Mouse (Mus musculus) layer of hippocampus, adult 9-11 months (tissue): Measurements from ENCODE around the gene Oxa1l.
A peak's percentile ranks its signal among the peaks of the same experiment; 100 is the strongest.

Source experiments
- DNase-seq: peaks from one replicate; pipeline ENCODE4 v3.0.0; 2022

Gene Oxa1l

DNA sequence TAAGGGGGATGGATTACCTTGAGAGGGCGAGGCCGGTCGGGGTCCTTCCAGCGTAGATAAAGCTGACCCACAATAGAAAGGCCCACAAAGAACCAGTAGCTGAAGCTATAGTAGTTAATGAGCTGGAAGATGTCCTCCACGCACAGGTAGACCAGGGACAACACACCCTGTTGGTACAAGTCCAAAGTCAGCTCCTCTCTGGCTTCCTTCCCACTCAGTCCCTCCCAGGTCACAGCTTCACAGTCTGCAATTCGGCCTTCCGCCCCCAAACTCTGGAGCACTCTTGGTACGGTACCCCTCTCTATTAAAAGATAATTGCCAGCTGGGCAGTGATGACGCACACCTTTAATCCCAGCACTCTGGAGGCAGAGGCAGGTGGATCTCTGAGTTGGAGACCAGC, 12.3 kb downstream of the Oxa1l start:
- DNase-seq: no peak

DNA sequence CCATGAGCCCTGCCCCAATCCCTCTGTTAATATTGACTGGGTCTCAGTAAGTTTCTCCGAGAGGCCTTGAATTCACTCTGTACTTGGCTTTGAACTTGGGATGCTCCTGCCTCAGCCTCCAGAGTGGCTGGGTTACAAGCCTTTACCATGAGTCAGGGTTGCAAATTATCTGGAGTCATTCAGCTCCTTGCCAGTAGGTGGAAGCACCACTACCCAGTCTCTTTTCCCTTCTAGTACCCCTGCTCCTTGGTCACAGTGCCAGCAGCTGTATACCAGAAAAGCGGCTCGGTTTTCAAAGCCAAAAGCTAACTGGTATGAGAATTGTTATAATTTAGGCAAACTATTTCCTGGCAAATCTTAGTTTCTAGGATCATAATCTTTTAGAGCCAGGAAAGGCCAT, 15.3 kb downstream of the Oxa1l start:
- peak; percentile 22 for DNase-seq

DNA sequence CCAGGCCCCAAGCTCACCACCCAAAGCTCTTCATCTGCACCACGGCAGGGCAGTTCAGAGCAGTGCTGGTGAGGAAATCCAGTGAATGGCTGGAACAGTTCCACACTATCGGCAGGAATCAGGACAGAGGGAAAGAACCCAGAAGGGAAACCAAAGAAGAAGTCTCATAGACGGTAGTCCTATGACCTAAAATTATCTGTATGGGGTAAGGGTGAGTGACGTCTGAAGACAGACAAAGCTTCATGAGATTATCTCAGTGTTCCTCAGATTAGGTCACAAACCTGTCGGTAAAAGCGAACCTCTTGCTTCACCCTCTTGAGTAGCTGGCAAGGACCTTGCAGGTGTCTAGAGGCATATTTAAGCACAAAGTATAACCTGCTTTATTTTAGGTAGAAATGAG, 16.5 kb downstream of the Oxa1l start:
- no peak for DNase-seq

DNA sequence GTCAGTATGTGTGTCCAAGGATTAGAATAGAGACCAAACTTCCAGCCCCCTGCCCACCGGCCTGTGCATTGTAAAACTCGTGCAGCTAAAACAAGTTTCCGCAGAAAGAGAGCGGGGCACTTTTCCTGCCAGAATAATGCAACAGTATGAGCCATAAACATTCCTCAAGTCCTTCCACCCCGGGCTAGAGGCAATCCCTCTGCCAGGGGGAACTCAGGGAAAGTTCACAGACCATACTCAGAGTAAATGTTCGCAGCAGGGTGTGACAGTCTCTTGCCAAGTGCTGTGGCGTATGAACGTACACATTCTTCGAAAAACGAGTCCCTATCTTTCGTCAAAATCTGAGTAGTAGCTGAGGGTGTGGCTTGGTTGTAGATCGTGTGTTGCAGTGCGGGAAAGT, 18.9 kb downstream of the Oxa1l start:
- DNase-seq: no peak

DNA sequence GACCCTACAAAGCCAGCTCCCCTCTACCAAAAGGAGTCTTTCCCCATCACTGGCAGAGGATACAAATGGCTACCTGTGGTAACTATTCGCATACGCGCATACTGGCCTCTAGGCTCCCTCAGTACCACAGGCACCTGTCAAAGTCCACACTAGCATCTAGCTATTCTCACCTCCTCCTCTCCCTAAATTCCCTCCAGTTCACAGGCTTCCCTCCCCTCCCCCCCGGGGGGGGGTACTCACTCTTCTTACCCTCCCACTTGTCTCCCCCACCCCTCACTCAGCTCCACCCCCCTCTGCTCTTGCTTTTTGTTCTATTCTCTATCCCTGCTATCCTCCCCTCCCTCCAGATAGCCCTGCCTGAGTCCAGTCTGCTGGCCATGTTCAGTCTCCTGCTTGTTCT, 20.0 kb downstream of the Oxa1l start:
- no peak for DNase-seq

DNA sequence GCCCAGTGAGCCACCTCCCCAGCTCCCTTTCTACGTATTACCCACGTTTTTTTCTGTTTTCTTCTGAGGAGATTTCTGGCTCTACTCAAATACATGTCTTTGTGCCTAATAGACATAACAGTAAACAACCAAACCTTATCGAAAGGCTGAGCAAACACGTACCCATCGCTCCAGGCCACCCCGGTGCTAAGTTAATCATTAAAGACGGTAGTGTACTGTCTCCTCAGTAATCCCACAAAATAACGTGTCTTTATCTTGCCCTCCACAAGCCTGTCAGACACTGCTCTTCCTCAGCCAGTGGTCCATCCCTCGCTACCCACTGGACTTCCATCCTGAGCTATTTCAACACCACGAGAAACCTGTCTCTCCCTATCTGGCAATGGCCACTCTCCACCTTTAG, 21.2 kb downstream of the Oxa1l start:
- DNase-seq: no peak

DNA sequence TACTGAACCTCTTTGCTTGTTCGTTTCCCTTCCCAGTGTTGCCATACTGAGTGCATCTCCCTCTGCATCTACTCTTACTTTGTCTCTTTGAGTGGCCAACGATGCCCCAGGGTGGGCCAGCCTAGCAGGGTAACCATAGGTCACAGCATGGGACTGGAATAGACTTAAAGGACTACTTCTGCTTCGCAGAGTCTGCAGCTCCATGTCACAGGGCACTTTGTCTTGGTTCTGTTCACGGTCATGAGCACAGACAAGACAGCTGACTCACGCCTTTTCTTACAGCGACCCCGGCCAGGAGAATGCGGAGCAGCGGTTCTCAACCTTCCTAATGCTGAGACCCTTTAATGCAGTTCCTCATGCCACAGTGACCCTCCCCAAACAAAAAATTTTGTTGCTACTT, 22.0 kb downstream of the Oxa1l start:
- DNase-seq: peak; percentile 47

DNA sequence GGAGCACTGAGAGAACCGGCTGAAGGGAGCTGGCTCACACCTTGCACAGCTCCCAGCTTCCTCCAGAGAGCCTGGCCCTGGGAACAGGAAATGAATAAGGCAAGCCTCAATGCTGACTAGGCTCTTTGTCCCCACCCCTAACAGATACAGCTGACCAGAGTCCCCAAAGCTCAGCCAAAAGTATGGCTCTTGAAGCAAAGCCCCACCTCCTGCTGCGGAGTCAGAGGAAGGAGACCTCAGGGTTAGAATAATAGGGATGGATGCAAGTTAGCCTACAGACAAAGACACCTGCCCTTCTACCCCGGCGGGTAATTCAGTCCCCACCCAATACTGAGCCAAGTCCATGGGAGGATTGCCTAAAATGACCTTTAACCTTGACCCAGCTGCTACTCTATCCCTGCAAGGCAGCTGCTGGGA, 22.7 kb downstream of the Oxa1l start:
- DNase-seq: peak; percentile 39

DNA sequence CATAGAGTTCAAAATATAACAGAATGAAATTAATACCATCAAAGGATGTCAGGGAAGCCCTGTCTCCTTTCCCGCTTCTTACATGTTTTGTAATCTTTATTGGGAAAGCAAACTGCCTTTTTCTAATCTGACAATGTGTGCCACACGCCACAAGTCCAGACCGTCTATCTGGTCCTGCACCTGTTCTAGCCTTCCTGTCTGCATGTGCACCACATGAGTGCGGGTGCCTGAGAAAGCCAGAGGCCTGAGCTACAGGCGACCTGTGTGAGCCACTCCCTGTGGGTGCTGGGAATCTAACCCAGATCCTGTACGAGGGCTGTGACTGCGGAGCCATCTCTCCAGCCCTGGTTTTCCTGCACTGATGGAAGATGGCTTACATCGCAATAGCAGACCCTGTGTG, 23.8 kb downstream of the Oxa1l start:
- DNase-seq: no peak

DNA sequence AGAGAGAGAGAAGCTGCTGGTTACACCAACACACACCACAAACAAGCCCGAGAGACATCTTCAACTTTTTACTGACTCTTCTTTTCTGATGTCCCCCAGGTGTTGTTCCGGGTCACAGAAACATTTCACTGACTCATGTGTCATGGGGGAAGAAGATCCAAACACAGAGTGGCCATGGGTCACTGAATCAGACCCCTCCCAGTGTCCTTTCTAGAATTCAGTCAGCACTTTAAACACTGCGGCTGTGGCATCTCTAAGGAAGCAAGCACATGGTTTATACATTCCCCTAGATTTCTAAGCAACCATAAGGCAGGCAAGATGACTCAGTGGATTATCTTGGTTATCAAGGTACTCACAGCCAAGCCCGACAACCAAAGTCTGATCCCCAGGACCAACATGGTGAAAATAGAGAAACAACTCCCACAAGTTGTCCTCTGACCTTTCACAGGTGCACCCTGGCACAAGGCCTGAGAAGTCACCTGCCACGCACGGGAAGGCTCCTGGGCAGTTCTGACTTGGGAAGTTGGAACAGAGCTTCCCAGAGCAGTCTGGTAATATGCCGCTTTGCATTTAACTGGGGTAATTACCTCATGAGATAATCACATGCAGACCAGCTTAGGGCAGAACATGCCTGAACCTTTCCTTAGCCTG, 25.5 kb downstream of the Oxa1l start:
- DNase-seq: no peak

DNA sequence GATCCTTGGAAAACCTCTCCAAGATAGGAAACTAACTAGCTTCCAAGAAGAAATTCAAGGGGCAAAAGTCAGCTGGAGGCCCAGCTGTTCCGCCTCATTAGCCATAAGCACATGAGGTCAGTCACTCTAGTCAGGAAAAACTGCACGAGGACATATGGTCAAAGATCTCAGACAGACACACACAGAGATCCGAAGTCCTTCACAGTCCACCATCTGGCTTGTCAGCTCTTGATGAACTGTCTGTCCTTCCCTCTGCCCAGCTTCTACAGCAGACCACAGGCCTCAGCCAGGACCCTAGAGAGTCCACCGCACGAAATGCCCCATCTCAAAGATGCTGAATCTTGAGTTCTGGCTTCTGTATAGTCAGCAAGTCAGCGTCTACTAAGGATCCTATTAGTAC, 26.9 kb downstream of the Oxa1l start:
- no peak for DNase-seq

DNA sequence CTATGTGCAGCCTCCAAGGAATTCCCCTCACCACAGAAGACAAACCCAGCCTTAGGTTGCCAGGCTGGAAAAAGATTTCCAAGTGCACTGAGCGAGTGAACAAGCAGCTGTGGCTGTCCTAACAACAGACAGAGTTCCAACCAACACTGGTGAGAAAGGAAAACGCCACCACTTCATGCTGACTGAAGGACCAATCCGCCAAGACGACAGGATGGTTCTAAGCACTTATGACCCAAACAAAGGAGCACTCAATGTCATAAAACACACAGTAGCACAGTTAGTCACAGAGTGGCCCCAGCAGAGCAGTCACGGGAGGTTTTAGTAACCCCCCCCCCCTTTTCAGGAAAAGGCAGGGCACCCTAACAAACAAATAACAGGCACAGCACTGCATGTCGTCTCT, 30.2 kb downstream of the Oxa1l start:
- no peak for DNase-seq

DNA sequence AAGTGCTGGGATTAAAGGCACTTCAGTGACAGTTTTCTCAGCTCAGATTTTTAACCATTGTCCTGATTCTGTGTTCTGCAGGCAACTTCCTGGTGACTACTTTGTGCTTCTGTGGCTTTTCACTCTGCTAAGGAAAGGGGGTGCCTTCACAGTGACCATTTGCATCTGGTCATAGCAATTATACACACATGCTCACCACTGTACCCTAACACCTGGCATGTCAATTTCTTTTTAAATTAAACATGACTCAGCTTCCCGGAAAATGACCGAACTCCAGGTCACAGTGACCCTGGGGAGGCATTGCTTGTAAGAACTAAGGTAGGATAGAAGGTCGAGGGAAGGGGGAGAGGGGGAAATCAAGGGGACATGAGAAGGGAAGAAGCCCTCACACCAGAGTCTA, 33.2 kb downstream of the Oxa1l start:
- DNase-seq: no peak

DNA sequence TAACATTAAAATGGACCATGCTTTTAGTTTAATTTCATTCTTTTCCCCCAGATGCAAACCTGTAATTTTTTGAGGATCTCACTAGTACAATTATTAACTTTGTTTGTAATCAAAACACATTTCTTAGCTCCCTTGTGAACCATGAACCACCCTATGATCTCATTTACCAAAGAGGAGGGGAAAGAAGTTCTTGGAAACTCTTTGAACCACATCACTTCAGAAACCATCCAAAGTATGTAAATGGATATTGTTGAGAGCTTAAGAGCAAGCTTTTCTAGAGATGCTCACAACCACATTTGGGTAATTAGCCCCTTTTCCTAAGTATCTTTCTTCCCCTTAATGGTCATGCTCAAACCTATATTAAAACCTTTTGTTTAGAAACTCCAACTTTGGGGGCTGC, 33.7 kb downstream of the Oxa1l start:
- DNase-seq: no peak

DNA sequence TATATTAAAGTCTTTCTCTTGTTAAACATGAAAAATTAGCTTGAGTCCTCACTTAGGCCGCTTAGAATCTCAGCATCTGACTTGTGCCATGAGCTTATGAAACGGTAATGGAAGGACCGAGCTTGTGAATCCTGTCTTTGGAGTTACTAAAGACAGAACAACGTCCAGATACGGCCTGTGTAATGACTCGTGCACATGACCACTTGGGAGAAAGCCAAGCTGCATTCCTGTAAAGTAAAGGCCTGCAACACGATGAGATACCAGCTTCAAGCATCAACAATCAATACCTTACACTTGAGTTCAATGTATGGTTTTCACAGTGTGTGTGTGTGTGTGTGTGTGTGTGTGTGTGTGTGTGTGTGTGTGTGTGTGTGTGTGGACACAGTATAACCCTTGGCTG, 36.1 kb downstream of the Oxa1l start:
- no peak for DNase-seq

DNA sequence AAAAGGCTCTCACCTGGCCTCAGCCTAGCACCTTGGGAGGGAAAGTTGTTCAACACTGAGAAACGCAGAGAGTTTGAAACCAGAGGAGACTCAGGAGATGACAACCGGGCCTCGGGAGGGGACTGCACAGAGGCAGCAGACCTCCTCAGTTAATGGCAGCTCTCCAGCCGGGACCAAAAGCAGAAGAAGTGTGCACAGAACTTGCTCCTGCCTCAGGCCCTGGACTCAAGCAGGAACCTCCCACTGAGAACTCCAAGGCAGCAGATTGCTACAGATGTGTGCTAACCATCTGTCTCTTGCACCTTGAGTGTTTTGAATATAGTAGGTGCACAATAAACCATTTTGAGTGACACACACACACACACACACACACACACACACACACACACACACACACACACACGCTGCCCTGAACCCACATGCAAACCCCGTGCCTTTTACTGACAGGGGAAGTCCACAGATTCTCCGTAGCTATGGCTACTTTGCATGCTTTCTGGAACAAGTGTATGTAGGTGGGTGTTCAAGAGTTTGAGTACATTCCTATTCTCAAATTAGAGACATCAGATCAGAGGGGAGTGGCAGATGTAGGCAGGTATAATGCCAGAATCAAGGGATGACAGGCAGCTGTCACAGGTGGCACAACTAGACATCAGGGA, 37.4 kb downstream of the Oxa1l start:
- DNase-seq: no peak

DNA sequence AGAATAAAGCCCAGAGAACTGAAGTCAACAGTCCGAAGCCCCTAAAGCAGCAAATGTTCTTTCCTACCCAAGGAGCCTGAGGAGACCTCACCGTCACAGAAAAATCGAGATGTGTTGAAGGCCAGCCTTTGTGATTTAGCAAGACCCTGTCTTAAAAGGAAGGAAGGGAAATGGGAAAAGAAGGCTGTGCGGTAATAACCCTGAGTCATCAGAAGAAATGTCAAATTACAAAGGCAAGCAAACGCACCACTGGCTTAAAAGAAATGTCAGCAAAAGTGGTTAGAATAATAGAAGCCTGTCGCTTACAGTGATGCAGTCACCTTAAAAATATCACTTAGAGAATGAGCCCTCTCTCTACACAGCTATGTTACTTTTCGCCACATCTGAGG, 37.9 kb downstream of the Oxa1l start:
- no peak for DNase-seq

DNA sequence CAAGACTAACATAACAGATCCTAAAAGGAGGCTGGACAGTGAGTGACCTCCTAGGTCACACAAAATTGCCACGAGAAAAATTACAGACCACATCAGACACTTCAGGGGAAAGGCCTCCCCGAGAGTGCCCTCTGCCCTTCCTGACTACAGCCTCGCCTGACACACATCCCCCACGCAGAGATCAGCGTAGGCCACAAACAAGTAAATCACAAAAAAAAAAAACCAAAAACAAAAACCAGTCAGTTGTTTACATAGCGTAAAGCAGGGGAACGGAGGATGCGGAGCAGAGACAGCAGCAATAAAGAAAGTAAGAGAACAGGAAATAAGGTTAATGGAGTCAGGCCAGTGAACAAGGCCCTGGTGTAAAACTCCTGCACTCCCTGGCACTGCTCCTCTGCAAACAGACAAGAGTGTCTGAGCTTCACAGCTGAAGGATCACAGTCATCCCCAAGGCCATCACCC, 38.3 kb downstream of the Oxa1l start:
- DNase-seq: no peak

DNA sequence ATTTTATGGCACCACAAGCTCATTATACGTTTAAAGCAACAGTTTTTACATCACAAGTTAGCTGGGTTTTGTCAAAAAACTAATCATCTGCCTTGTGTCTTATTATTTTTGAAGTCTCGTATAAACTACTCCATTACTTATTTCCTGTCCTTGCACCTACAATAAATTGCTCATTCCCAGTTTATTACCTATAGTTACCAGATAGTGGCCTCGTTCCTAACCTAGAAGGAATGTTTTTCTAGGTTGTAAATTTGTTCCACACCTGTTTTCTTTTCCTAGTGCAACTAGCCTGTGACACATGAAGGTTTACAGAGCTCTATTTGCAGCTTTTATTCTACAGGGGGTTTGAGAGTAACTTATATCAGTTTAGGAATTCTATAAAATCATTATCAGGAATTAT, 41.1 kb downstream of the Oxa1l start:
- no peak for DNase-seq

DNA sequence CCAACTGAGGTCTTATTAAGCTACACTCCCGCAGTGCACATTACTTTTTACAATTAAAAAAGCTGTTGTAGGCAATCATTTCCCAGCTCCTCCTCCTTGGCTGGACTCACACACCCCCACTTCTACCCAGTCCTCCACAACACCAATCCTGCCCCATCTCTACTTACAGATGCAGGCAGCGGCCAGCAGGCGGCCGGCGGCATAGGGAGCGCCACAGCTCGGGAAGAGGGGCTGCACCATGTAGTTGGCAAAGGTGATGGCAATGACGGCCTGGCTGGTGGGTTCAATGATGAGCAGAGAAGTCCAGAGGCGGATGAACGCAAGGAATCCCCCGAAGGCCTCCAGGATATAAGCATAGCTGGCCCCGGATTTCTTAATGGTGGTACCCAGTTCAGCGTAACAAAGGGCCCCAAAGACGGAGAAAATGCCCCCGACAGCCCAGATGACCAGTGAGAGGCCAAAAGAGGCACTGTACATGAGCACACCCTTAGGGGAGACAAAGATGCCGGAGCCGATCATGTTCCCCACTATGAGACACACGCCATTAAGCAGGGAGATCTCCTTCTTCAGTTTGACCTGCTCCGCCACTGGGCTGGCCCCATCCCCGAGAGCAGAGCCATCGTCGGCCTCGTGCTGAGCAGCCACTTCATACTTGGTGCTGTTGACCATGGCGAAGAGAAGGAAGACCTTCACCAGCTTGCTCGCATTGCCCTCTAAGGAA, 47.9 kb downstream of the Oxa1l start:
- no peak for DNase-seq

DNA sequence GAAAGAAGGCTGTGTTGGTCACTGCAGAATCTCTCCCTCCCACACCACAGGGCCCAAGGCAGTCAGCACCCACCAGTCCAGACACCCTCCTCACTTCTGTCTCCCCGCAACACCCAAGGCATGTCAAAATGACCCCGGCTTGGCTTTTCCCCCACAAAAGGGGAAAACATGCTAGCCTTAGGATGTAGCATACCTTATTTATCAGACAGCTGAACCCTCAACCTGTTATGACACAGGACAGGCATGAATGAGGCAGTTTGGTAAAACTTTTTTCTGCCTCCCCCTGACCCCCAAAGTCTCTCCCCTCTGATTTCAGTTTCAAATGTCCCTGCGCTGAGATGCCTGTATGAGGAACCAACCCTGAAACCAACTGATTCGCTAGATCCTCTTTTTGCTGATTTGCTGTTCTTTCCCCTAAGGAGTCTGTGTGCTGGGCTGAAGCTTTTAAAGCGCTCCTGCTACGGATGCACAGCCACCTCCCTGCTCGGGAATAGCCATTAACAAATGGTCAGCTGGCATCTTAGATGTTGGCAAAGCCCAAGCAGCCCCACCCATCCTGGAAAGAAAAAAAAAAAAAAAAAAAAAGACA, 48.5 kb downstream of the Oxa1l start:
- DNase-seq: no peak

DNA sequence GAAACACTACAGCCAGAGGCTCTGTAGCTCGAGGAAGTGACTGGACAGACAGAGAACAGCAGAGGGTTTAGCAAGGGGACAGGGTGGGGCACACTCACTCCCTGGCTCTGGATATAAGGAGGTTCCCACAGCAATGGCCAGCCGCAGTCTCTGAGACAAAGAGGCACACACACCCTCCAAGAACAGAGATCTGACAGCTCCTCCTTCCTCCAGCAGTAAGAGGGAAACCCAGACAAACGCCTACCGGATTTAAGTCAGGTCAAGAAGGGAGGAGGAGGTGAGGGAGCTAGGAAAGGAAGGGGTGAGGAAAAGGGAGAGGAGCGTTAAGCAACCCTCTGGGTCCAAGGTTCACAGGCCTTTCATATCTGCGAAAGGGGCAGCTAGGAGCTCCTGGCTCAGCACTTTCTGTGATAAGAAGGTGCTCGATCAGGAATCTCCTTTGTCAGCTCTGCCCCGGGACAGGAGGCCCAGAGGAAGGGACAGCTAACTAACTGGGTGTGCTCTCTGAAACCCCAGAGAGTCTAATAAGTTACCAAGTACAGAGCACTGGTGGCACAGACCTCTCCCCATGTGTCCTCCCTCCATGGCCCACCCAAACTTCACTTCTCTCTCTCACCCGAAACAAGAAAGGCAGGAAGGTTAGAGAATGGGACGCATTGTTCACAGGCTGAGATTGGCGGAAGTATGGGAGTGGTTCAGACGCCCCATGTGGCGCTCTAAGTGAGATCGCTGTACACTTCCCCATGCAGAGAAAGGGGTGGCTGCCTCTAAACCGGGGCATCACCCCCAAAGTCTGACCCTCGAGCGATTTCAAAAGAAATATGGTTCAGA, 49.6 kb downstream of the Oxa1l start:
- DNase-seq: no peak

DNA sequence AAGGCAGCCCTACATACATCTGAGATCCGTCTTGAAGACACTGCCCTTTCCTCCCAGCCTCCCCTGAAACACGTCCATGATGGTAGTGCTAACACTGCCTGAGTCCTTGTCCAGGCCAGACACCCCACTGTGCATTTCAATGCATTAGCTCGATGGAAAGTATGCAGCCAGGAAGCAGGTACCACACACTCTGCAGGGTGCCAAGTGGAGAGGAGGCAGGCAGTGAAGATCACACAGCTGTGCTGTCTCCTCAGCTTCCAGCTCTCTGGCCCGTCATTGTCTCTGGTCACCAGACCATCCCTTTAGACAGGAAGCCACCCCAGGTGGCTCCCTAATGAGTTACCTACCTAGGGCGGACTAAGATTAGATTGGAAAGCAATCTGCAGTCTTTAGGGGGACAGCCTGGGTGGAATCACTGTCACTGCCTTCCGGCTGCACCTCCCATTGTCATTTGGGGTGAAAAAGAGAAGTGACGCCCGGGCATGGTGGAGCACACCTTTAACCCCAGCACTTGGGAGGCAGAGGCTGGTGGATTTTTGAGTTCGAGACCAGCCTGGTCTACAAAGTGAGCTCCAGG, 51.5 kb downstream of the Oxa1l start:
- DNase-seq: no peak
